Mouse (Mus musculus): ENCODE measurements around the gene Wnk1.

- TF ChIP-seq CTCF (IDR thresholded peaks at IDR 0.05; ENCODE audit: low read depth) (no peak), EP300 (IDR thresholded peaks at IDR 0.05; ENCODE audit: low read depth) (no peak)
These were observed 4.3 kb upstream of the Wnk1 start for GRCm38 (mm10) chr6:120042632-120043220.
